Mouse (Mus musculus) lung, postnatal 0 days (tissue): Measurements from ENCODE around the gene Gm37240.

ENCODE experiments used
- CTCF ChIP-seq: IDR thresholded peaks from 2 replicates; pipeline ENCODE4 v1.5.1; 2016; ENCODE audit warnings: antibody characterized with exemption, mild to moderate bottlenecking
- EP300 ChIP-seq: IDR thresholded peaks from 2 replicates; pipeline ENCODE4 v1.6.1; 2016; ENCODE audit warnings: antibody characterized with exemption, mild to moderate bottlenecking, control low read depth

- TF ChIP-seq EP300 (no peak), CTCF (no peak)
Measured at GRCm38 (mm10) chr3:84658017-84658416, 1229.3 kb downstream of the Gm37240 start.
